Mouse (Mus musculus): Measurements from ENCODE around the gene Rps28. TPM values are rescaled to one million over a fixed set of nuclear protein-coding genes. Genes with fewer than 3 reads are reported as not detected.

The Rps28 gene
- polyA plus RNA-seq, 1 experiment = 2,223 TPM

GRCm38 (mm10) chr17:33775287-33775686 is 49.1 kb downstream of the Rps28 start:
- H3K27ac ChIP-seq (ENCODE audit: insufficient read depth, low read length) = no peak overlapping the region
- H3K4me1 ChIP-seq (ENCODE audit: control insufficient read depth, insufficient read depth, low read length) = peaks cover 12% of the 10 kb centered on the region
- TF ChIP-seq POLR2A (IDR thresholded peaks at IDR 0.05; ENCODE audit: low read depth, low read length) (no peak), CTCF (IDR thresholded peaks at IDR 0.05; ENCODE audit: borderline replicate concordance, insufficient read depth, low read length) (no peak)
- H3K4me3 ChIP-seq (ENCODE audit: insufficient read depth, low read length) = no peak overlapping the region

- Histone ChIP-seq H3K4me1 (ENCODE audit: control insufficient read depth, insufficient read depth, low read length) (peaks cover 8% of the 10 kb centered on the region), H3K4me3 (ENCODE audit: insufficient read depth, low read length) (no peak overlapping the region), H3K27ac (ENCODE audit: insufficient read depth, low read length) (no peak overlapping the region)
- TF ChIP-seq CTCF (IDR thresholded peaks at IDR 0.05; ENCODE audit: borderline replicate concordance, insufficient read depth, low read length) = no peak
- TF ChIP-seq POLR2A (IDR thresholded peaks at IDR 0.05; ENCODE audit: low read depth, low read length) = no peak
These were observed 49.7 kb downstream of the Rps28 start for GRCm38 (mm10) chr17:33774573-33775155.

GRCm38 (mm10) chr17:33773871-33774572 is 50.3 kb downstream of the Rps28 start:
- no peak for TF ChIP-seq CTCF (IDR thresholded peaks at IDR 0.05; ENCODE audit: borderline replicate concordance, insufficient read depth, low read length)
- no peak for TF ChIP-seq POLR2A (IDR thresholded peaks at IDR 0.05; ENCODE audit: low read depth, low read length)
- no peak overlapping the region for H3K27ac ChIP-seq (ENCODE audit: insufficient read depth, low read length)
- H3K4me1 ChIP-seq (ENCODE audit: control insufficient read depth, insufficient read depth, low read length) = peaks cover 6% of the 10 kb centered on the region
- H3K4me3 ChIP-seq (ENCODE audit: insufficient read depth, low read length) = no peak overlapping the region

- Histone ChIP-seq H3K4me3 (ENCODE audit: insufficient read depth, low read length) (no peak overlapping the region), H3K27ac (ENCODE audit: insufficient read depth, low read length) (no peak overlapping the region), H3K4me1 (ENCODE audit: control insufficient read depth, insufficient read depth, low read length) (peaks cover under 1% of the 10 kb centered on the region; the same call in 1 of the 2 replicates)
- TF ChIP-seq POLR2A (IDR thresholded peaks at IDR 0.05; ENCODE audit: low read depth, low read length) = no peak
- no peak for TF ChIP-seq CTCF (IDR thresholded peaks at IDR 0.05; ENCODE audit: borderline replicate concordance, insufficient read depth, low read length)
These were observed 50.9 kb downstream of the Rps28 start for GRCm38 (mm10) chr17:33773426-33773825.

GRCm38 (mm10) chr17:33771617-33772016 is 52.7 kb downstream of the Rps28 start:
- TF ChIP-seq CTCF (IDR thresholded peaks at IDR 0.05; ENCODE audit: borderline replicate concordance, insufficient read depth, low read length) (no peak), POLR2A (IDR thresholded peaks at IDR 0.05; ENCODE audit: low read depth, low read length) (no peak)
- Histone ChIP-seq H3K4me3 (ENCODE audit: insufficient read depth, low read length) (no peak overlapping the region), H3K4me1 (ENCODE audit: control insufficient read depth, insufficient read depth, low read length) (no peaks in the 10 kb centered on the region), H3K27ac (ENCODE audit: insufficient read depth, low read length) (no peak overlapping the region)

Other genes with a start within 250 kb of the Rps28 start
- 34.1 and 40.4 TPM in 2 replicates for gene Zfp414, start 195.5 kb downstream of the Rps28 start, polyA plus RNA-seq (2011; ENCODE audit: insufficient read length, low read depth, missing spikeins)
- gene Pram1, start 186.5 kb downstream of the Rps28 start, polyA plus RNA-seq (2011; ENCODE audit: insufficient read length, low read depth, missing spikeins) = not detected in 2 replicates
- 367 and 434 TPM in 2 replicates for gene Hnrnpm, start 137.7 kb downstream of the Rps28 start, polyA plus RNA-seq (2011; ENCODE audit: insufficient read length, low read depth, missing spikeins)
- 28.8 and 30.4 TPM in 2 replicates for gene March2, start 105.9 kb downstream of the Rps28 start, polyA plus RNA-seq (2011; ENCODE audit: insufficient read length, low read depth, missing spikeins)
- gene Rab11b, start 64.0 kb downstream of the Rps28 start, polyA plus RNA-seq (2011; ENCODE audit: insufficient read length, low read depth, missing spikeins) = 78.2 and 87.3 TPM in 2 replicates
- 9.1 and 11.7 TPM in 2 replicates for gene Angptl4, start 42.7 kb downstream of the Rps28 start, polyA plus RNA-seq (2011; ENCODE audit: insufficient read length, low read depth, missing spikeins)
- gene Kank3, start 14.0 kb downstream of the Rps28 start, polyA plus RNA-seq (2011; ENCODE audit: insufficient read length, low read depth, missing spikeins) = 5.6 and 6.1 TPM in 2 replicates
- gene Ndufa7, start within 50 bp of the Rps28 start, polyA plus RNA-seq (2011; ENCODE audit: insufficient read length, low read depth, missing spikeins) = 212 and 232 TPM in 2 replicates
- 15.8 and 20.3 TPM in 2 replicates for gene Cd320, start 18.5 kb upstream of the Rps28 start, polyA plus RNA-seq (2011; ENCODE audit: insufficient read length, low read depth, missing spikeins)
- gene Gm7029, start 49.3 kb upstream of the Rps28 start, polyA plus RNA-seq (2011; ENCODE audit: insufficient read length, low read depth, missing spikeins) = not detected in 2 replicates
- 41.9 and 63.1 TPM in 2 replicates for gene Kifc1, start 66.1 kb upstream of the Rps28 start, polyA plus RNA-seq (2011; ENCODE audit: insufficient read length, low read depth, missing spikeins)
- not detected in 2 replicates for gene Platr17, start 80.6 kb upstream of the Rps28 start, polyA plus RNA-seq (2011; ENCODE audit: insufficient read length, low read depth, missing spikeins)
- gene Daxx, start 84.9 kb upstream of the Rps28 start, polyA plus RNA-seq (2011; ENCODE audit: insufficient read length, low read depth, missing spikeins) = 23.3 and 26.6 TPM in 2 replicates
- gene Tapbp, start 91.3 kb upstream of the Rps28 start, polyA plus RNA-seq (2011; ENCODE audit: insufficient read length, low read depth, missing spikeins) = 61.4 and 91.2 TPM in 2 replicates
- gene Zbtb22, start 91.3 kb upstream of the Rps28 start, polyA plus RNA-seq (2011; ENCODE audit: insufficient read length, low read depth, missing spikeins) = 20.3 and 22.2 TPM in 2 replicates
- 36.1 and 45.1 TPM in 2 replicates for gene Rgl2, start 105.0 kb upstream of the Rps28 start, polyA plus RNA-seq (2011; ENCODE audit: insufficient read length, low read depth, missing spikeins)
- gene Pfdn6, start 115.8 kb upstream of the Rps28 start, polyA plus RNA-seq (2011; ENCODE audit: insufficient read length, low read depth, missing spikeins) = 80.7 and 87.8 TPM in 2 replicates
- gene Wdr46, start 116.1 kb upstream of the Rps28 start, polyA plus RNA-seq (2011; ENCODE audit: insufficient read length, low read depth, missing spikeins) = 20.3 and 20.5 TPM in 2 replicates
- 2.3 and 3.6 TPM in 2 replicates for gene B3galt4, start 126.9 kb upstream of the Rps28 start, polyA plus RNA-seq (2011; ENCODE audit: insufficient read length, low read depth, missing spikeins)
- gene Vps52, start 131.2 kb upstream of the Rps28 start, polyA plus RNA-seq (2011; ENCODE audit: insufficient read length, low read depth, missing spikeins) = 34.0 and 35.7 TPM in 2 replicates
- gene Rps18, start 131.4 kb upstream of the Rps28 start, polyA plus RNA-seq (2011; ENCODE audit: insufficient read length, low read depth, missing spikeins) = 1,572 and 1,668 TPM in 2 replicates
- 131 and 166 TPM in 2 replicates for gene H2-K1, start 175.8 kb upstream of the Rps28 start, polyA plus RNA-seq (2011; ENCODE audit: insufficient read length, low read depth, missing spikeins)
- 12.2 and 13.8 TPM in 2 replicates for gene Ring1, start 200.1 kb upstream of the Rps28 start, polyA plus RNA-seq (2011; ENCODE audit: insufficient read length, low read depth, missing spikeins)
- gene H2-Ke6, start 203.5 kb upstream of the Rps28 start, polyA plus RNA-seq (2011; ENCODE audit: insufficient read length, low read depth, missing spikeins) = 16.7 and 16.9 TPM in 2 replicates
- 181 and 191 TPM in 2 replicates for gene Slc39a7, start 207.1 kb upstream of the Rps28 start, polyA plus RNA-seq (2011; ENCODE audit: insufficient read length, low read depth, missing spikeins)
- 24.8 and 26.1 TPM in 2 replicates for gene Rxrb, start 207.2 kb upstream of the Rps28 start, polyA plus RNA-seq (2011; ENCODE audit: insufficient read length, low read depth, missing spikeins)
- 0.37 and 0.45 TPM in 2 replicates for gene Col11a2, start 214.9 kb upstream of the Rps28 start, polyA plus RNA-seq (2011; ENCODE audit: insufficient read length, low read depth, missing spikeins)